Mouse (Mus musculus) left cerebral cortex, postnatal 25 days (tissue): ENCODE data around the gene Atp8b3. TPM values are rescaled to one million over a fixed set of nuclear protein-coding genes. Genes with fewer than 3 reads are reported as not detected.

ENCODE experiments used
- DNase-seq, 2 experiments: peaks; one replicate each; pipeline ENCODE4 v3.0.0; 2022; ENCODE audit warnings: low spot score in 2 of 2, mixed read lengths in 1 of 2
- intact Hi-C: fragments of 180-260 bp; cut with DNase I; formaldehyde crosslinking; loops from one replicate; pipeline ENCODE4 v1.15.1; 2025
- total RNA-seq, 2 experiments: library from RNA; stranded (reverse); gene quantifications; 2 replicates each; pipeline ENCODE4 v1.2.3; 2021

Atp8b3 gene
- total RNA-seq, 2 experiments from 2014 or later: 0.14 to 0.16 TPM

DNA sequence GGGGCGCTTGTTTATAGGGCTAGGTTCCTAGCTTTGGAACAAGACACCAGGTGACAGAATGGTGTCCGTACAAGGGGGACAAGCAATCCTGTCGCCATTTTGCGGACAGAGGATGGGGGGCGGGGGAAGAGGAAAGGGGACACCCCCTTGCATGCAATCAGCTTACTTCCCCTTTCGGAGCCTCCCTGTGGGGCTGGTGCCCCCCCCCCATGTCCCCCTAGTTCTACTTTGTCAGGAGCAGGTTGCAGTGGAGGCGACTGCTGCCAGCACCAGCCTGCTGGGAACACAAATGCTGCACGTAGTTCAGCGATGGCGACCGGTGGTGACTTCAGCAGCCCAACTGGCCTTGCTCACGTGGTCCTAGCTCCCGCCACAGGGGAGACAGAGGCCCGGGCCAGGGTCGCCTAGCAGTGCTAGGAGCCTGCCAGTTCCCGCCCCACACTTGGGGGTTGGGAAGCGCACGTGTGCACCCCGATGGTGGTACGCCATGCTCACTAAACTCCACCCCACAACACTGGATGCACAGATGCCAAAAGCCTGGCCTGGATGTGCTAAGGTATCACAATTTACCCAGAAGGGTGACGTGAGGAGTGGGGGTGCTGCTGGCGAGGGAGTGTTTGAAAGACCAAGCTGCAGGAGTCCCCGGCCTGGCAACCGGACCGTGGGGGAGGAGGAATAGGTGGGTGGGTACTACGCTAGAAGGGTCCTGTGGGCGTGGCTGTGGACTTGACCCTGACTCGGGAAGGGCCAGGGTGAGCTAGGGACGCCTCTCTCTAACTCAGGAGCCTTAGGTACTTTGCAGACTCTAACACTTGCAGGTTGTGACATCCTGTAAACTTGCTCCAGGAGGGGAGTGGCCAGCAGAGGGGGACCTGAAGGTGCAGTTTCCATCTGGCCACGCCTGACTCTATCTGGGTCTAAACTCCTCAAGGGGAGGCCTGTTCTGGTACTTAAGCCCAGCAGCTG is 32.2 kb upstream of the Atp8b3 start:
- DNase-seq: no peak
- intact Hi-C loops: no loop called here

DNA sequence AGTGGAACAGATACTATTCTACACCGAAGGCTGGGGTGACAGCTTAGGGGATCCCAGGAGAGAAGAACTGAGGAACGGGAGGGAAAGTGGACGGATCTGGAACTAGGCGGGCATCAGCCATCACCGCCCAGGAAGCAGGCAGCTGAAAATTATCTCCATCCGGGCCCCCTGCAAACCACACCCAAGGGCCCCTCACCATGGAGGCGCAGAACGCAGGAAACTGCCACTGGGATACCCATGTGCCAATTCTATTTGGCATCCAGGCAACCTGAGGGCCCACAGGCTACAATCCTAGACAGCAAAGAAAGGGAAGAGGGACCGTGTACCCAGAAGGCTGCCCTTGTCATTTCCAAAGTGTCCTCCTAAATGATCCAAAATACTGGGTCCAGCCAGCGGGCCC is 31.5 kb upstream of the Atp8b3 start:
- intact Hi-C loops: no loop called here
- DNase-seq: no peak

DNA sequence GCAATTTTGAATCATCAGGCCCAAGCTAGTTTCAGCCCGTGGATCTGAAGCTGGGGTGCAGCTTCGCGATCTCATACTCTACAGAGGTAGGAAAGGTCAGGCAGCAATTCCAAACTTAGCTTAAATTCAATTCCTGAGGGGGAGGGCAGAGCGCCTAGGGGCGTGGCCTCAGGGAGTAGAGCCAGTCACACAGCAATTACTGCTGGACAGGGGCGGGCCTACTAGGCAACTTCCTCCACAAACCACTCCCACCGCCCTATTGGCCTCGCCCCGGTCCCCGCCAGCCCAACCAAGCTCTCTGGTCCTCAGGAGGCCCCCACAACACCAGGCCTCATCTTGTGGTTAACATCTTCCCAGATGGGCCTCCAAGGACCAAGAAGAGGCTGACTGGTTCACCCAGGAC is 30.7 kb upstream of the Atp8b3 start:
- DNase-seq: no peak
- intact Hi-C loops: no loop called here

DNA sequence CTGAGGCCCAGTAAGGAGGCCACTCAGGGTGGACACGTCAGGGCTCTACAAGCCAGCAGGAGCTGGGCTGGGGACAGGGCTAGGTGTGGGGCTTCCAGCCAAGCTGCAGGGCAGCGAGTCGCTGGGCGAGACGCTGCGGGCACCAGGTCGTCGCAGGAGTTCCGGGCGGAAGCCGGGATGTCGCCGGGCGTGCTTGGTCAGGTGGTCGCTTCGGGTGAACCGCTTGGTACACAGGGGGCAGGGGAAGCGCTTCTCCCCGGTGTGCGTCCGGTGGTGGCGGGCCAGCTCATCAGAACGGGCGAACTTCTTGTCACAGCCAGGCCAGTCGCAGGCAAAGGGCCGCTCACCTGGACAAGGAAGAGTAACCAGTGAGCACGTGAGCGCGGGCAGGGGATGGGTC is 30.0 kb upstream of the Atp8b3 start:
- intact Hi-C loops: no loop called here
- no peak for DNase-seq

DNA sequence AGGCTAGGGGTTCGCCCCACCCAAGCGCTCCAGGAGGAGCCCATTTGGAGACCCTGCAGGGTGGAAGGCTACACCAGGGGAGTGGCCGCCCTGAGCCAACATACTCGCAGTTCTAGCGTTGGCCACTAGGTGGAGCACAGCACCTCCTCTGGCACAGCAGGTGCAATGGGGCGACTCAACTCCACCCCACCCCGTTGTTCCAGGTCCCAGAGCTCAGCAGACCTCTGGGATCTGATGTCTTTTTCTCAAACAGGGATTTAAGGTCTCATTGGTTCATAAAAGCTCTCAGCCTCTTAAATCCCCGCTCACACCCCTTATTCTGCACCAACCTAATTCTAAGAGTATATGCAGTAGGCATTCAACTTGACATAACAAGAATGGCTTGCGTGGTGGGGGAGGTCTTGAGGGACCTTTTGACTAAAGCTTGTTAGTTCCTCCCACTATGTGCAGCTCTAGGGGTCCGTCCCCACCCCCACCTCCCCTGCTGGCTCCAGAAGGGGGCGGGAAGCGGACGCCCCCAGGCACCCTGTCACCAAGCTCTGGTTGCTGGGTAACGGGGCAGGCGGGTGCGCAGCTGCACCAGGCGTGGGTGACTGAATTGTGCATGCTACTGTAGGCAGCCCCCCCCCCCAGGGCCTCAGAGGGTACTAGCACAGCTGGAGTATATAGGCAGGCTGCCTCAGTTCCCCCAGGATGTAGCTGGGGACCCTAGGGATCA is 27.6 kb upstream of the Atp8b3 start:
- DNase-seq: peak; percentile 89 to 90

DNA sequence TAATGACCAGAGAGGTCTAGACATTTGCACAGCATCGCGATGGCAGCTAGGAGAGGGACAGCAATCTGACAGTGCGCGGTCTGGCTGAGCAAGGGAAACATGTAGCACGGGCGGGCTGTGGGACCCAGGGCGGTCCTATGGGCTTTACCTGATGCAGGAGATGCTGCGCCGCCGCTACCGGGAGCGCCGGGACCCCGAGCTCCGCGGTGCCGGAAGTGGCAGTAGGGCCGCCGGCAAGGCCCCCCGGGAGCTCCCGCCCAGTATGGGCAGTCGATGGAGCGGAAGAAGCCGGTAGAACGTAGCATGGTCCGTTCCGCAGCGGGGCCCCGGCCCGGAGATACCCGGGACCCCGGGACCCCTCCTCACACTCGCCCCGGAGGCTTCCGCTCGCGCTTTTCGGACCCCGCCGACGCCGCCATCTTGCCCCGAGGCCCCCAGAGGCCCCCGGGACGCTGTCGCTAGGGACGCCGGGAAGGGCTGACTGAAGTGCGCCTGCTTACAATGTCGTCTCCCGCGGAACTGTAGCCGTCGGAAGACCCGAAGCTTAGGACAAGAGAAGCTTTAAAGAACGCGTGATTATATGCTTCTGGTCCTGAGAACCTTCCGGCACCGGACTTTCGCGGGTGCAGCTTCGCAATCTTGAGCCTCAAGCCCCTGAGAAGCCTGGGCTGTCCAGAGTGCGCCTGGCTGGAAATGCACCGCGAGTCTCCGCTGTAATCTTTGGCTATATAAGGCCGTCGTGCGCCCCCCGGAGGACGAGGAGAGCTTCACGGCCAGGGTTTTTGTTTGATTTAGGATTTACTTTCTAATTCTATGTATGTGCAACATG is 22.4 kb upstream of the Atp8b3 start, which contains the start of gene Rexo1:
TSS of gene Rexo1 (minus strand) at position 445 of the 829 bp plus-strand sequence.
- intact Hi-C loops: no loop called here
- peak; percentile 96 to 97 for DNase-seq

More for the DNA sequence above, 27.6 kb upstream of the Atp8b3 start:
- intact Hi-C loops: loop anchor here (2.0 kb wide), 1 partner anchor 56 kb away; the partner anchor contains the start of gene Csnk1g2

DNA sequence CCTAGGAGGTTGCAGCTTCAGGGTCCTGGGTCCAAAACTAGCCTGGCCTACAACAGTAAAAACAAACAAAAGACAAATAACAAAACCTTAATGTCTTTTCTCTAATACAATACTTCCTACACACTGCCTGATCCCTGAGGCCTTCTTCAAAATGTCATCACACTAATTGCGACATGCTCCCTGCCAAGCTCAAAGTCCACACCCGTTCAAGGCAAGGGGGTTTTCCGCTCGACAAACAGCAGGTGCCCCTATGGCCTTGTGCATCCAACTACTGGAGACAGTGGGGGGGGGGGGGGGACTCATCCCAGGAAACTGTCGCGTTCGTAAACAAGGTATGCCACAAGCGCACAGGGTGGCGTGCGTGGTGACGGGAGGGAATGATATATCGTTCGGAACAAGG is 21.7 kb upstream of the Atp8b3 start:
- no peak for DNase-seq
- intact Hi-C loops: no loop called here

DNA sequence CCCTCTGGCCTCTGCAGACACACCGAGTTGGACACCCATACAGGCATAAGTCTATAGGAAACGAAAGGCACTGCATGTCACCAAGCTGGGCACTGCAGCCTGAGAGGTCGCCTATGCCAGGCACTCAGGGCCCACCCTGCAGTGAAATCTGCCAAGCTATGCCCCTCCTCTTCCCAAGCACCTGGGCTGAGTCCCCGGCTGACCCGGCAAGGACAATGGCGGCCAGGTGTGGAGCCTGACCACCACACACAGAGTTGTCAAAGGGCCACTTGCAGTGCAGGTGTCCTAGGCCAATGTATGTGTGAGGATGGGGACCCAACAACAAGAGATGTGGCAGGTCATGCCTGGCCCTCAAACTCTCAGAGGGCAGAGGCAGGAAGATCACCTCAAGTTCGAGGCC is 20.5 kb upstream of the Atp8b3 start:
- no peak for DNase-seq
- intact Hi-C loops: no loop called here

DNA sequence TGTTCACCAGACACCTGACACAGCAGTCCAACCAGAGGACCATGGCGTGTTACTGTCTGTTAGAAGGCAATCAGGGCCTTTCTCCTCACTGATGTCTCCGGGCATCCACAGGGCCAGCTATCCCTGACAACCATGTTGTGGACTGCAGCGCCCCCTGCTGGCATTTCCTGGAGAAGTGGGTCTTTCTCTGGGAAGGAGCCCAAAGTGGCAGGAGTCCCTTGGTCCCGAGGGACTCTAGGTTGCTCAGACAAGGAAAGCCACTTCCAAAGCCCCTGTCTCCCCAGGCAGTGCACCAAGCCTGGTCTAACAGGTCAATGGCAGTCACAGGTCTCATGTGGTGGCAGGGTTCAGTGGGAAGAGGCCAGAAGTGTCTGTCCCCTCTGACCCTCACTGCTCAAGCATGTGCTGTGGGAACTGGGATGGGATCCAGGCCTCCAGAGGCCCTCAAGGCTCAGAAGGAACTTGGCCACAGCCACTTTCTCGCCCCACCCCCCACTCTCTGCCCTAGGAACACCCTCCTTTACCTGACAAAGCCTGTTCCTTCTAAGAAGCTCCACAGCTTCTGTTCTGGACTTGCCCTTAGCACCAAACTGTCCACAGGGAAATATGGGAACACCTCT is 18.5 kb upstream of the Atp8b3 start:
- intact Hi-C loops: loop anchor here (1.0 kb wide), 1 partner anchor 111 kb away; no protein-coding TSS in a partner anchor
- peak; percentile 66 to 73 for DNase-seq

DNA sequence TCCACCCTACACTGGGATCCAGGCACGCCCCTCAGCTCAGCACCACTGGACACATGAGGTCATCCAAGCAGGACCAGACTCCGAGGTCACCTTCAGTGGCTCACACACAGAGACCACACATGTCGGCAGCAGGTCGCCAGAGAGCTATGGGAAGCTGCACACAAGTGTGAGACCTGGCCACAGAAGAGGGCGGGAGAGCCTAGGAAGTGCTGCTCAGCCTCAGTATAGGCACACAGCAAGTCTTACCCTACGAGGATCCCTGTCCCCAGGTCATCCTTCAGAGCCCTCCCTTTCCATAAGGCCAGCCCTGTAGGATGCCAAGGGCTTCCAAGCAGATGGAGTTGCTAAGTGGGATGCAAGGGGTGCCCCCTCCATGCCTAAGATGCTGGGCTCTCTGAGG is 15.1 kb upstream of the Atp8b3 start:
- DNase-seq: no peak
- intact Hi-C loops: no loop called here

DNA sequence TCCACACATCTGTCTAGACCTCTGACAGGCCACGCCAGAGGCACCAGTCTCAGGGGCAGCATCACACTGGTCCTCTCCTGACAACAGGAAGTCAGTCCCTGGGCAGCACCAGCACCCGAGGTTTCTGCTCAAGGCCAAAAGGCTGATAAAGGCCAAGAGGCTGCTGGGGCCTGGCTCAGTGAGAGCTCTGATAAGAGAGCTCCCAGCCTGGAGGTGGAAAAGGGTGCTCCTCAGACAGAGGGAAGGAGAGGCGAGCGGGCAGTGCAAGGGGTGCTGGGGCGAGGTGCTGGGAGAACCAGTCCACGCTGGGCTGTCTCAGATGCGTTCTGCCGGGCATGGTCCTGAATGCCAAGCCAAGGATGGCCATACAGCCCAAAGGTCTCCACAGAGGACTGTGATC is 14.7 kb upstream of the Atp8b3 start:
- DNase-seq: no peak
- intact Hi-C loops: no loop called here

DNA sequence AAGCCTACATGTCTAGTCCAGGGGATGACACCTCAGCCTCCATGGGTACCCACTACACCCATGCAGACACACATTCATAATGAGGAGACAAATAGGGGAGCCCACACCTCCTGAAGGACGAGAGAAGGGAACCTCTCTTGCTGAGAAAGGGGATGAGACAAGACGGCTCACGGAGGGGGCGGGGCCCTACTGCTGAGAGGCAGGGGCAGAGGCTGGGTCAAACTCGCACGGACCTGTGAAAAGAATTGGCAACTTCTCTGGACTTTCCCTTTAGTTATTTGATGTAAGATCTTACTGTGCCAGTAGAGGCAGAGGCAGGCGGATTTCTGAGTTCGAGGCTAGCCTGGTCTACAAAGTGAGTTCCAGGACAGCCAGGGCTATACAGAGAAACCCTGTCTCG is 13.4 kb upstream of the Atp8b3 start:
- DNase-seq: no peak
- intact Hi-C loops: no loop called here

DNA sequence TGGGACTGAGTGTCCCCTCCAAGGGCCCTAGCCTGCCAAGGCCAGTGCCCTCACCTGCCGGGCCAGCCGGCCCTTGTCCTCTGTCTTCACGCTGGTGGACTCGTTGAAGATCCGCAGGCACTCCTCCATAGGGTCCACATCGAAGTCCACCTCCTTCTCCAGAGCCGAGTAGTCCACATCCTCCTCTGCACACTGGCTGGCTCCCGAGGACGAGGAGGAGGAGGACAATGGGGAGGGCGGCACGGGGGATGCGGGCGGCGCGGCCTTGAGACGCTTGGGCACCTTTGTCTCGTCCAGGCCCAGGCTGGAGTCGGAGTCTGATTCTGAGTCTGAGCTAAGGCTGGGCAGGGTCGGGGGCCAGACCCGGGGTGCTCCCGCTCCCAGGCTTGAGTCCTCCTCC is 10.4 kb upstream of the Atp8b3 start:
- DNase-seq: no peak
- intact Hi-C loops: loop anchor here (2.0 to 5.0 kb wide), 2 partner anchors 42 to 102 kb away; no protein-coding TSS in a partner anchor

DNA sequence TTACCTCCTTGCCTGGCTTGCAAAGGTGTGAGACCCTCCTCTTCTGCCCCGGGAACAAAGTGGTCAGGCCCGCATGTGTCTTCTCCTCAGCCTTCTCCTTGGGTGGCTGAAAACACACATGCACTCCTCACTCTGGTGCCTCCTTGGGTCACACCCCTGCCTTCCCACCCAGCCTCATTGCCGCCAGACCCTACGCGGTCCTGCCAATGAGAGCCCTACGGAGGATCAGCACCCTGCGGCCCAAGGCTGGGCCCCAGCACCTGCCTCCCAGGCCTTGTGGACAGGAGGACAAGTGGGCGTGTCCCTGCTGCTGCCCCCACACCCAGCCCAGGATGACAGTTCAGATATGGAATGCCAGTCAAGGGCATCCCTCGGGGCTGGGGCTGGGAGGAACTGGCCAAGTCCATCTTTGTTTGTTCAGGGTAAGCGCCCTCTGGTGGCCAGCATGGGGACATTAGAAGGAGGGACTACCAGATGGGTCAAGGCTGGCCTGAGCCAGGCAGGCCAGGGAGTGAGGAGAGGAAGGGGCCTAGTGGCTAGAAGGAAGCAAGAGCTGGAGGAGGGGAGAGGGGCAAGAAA is 9.6 kb upstream of the Atp8b3 start:
- DNase-seq: peak in 1 of 2 experiments; percentile 45
- intact Hi-C loops: loop anchor here (2.0 to 5.0 kb wide), 2 partner anchors 41 to 102 kb away; no protein-coding TSS in a partner anchor

DNA sequence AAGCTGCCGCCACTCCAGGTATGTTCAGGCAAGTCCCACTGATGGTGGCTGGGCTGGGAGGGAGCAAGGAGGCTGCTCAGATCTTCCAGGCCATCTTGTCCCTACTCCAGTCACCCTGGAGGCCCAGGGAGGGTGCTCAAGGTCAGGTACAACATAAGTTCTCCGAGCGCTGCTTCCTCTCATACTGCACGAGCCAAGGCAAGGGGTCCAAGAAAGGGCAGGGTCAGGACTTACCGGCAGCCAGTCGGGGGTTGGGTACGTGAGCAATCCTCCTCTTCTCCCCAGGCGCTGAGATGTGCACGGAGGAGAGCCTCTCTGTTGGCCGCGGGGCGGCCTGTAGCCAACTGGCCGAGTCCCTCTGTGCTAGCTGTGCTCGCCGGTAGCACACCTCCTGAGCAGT is 8.6 kb upstream of the Atp8b3 start:
- intact Hi-C loops: loop anchor here (5.0 kb wide), 1 partner anchor 40 kb away; no protein-coding TSS in a partner anchor
- DNase-seq: no peak

DNA sequence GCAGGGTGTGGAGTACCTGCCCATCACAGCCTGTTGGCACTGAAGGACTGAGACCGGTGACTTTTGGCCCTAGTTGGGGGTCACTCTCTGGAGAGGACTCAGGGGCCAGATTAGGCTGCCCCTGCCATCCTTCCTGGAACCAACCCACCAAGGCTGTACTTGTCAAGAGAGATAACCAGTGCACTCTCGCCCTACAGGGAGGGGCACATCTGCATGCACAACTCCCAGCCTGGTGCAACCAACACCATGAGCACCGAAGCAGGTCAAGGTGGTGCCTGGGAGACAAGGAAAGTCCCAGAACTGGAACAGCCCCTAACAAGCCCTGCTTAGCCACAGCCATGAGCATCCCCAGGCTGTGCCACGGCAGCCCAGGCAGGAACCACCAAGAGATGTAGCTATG is 8.0 kb upstream of the Atp8b3 start:
- no peak for DNase-seq
- intact Hi-C loops: loop anchor here (5.0 kb wide), 1 partner anchor 40 kb away; no protein-coding TSS in a partner anchor

DNA sequence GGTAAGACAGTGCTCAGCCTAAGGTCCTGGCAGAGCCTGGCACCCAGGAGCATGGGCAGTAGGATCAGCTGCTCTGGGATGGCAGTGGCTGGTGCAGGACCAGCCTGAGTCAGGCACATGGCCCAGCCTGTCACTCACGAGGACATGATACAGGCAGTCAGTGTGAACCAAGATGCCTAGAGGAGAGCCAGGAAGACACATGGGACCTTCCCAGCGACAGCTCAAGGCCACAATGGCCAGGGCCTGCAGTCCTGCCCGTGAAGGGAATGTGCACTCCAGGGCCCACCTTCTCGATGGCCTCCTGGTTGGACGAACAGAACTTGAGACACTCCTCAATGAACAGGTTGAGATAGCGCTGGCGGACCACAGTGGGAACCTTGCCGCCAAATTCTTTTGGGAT is 6.7 kb upstream of the Atp8b3 start:
- intact Hi-C loops: loop anchor here (5.0 kb wide), 1 partner anchor 38 kb away; no protein-coding TSS in a partner anchor
- DNase-seq: no peak

DNA sequence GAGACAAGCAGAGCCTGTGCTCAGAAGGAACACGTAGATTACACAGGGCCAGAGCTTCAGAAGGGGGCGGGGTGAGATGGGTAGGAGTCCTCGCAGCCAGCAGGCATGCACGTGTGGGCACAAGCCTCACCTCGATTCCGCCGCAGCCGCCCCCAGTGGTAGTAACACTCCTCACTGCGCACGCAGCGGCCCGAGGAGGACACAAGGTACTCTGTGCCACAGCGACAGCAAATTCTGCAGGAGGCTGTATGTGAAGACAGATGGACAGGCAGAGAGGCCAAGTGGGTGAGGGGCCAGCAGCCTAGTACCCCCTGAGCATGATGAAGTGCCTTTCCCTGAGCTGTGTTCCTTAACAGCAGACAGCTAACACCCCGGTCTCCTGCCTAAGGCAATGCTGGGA is 4.9 kb upstream of the Atp8b3 start:
- intact Hi-C loops: no loop called here
- DNase-seq: no peak

DNA sequence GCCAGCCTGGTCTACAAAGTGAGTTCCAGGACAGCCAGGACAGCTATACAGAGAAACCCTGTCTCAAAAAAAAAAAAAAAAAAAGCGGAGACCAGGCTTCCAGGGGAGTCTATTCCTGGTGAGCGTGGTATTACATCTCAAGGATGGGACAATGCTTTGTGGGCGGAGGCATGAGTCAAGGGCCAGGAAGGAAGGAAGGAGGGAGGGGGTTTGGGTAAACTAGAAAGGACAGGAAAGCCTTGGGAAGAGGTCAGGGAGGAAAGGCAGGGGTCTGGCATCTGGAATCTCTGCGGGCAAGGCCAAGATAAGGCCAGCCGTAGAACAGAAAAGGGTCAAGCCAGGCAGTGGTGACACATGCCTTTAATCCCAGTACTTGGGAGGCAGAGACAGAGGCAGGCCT is 569 bp upstream of the Atp8b3 start:
- intact Hi-C loops: no loop called here
- DNase-seq: no peak
